Mouse (Mus musculus) thymus, adult 2 months (tissue): ENCODE results near the gene Krt2. TPM values are rescaled to one million over a fixed set of nuclear protein-coding genes. Genes with fewer than 3 reads are reported as not detected.

Experiments used
- DNase-seq: peaks from one replicate; pipeline ENCODE4 v3.0.0; 2021
- H3K27ac ChIP-seq: fragments of 200-500 bp; 2 replicates; pipeline ENCODE4 v1.5.1; 2012; ENCODE audit warnings: low read length, control low read depth; ENCODE audit not compliant: control insufficient read depth, insufficient read depth
- H3K27me3 ChIP-seq: fragments of 200-500 bp; 2 replicates; pipeline ENCODE4 v1.6.1; 2012; ENCODE audit warnings: mild to moderate bottlenecking, low read length, moderate library complexity, mixed read lengths; ENCODE audit not compliant: control insufficient read depth, insufficient read depth
- H3K36me3 ChIP-seq: fragments of 200-500 bp; 2 replicates; pipeline ENCODE4 v1.6.1; 2012; ENCODE audit warnings: mild to moderate bottlenecking, low read length, moderate library complexity; ENCODE audit not compliant: control insufficient read depth, insufficient read depth
- H3K4me1 ChIP-seq: fragments of 200-500 bp; replicated peaks from 2 replicates; pipeline ENCODE4 v1.6.1; 2012; ENCODE audit warnings: low read length; ENCODE audit not compliant: control insufficient read depth, insufficient read depth
- H3K4me3 ChIP-seq: fragments of 200-500 bp; 2 replicates; pipeline ENCODE4 v1.5.1; 2012; ENCODE audit warnings: mild to moderate bottlenecking, low read length, control low read depth, moderate library complexity; ENCODE audit not compliant: control insufficient read depth, insufficient read depth
- CTCF ChIP-seq: fragments of 200-500 bp; IDR thresholded peaks from 2 replicates; pipeline ENCODE4 v1.5.1; 2012; ENCODE audit warnings: mild to moderate bottlenecking, control low read depth, low read length, moderate library complexity, borderline replicate concordance; ENCODE audit not compliant: control insufficient read depth, poor library complexity, insufficient read depth; ENCODE audit errors: extremely low read depth
- POLR2A ChIP-seq: fragments of 200-500 bp; IDR thresholded peaks from 2 replicates; pipeline ENCODE4 v1.6.1; 2012; ENCODE audit warnings: mild to moderate bottlenecking, low read length, control low read depth, moderate library complexity; ENCODE audit not compliant: control insufficient read depth, poor library complexity, insufficient read depth; ENCODE audit errors: extremely low read depth
- WGBS: fragments of 180-500 bp; shearing (Covaris S2); methylation state at CpG from one replicate; pipeline ENCODE4 v1.1.7; 2018; 5-methylcytosine and 5-hydroxymethylcytosine counted together
- polyA plus RNA-seq: library from polyadenylated mRNA; depleted of rRNA; stranded (reverse); fragments of >200 nt; gene quantifications from 2 replicates; pipeline ENCODE4 v1.2.3, GENCODE M21; 2012; rRNA removed

Gene Krt2
- polyA plus RNA-seq, 1 experiment: 0.16 TPM

- Histone ChIP-seq H3K4me3 (no peak within 1 kb of the TSS), H3K36me3 (no peaks in the 10 kb centered on the region), H3K27me3 (no peaks in the 10 kb centered on the region), H3K4me1 (no peaks in the 10 kb centered on the region), H3K27ac (no peak within 1 kb of the TSS)
- no peak for TF ChIP-seq CTCF
- no peak for TF ChIP-seq POLR2A
- WGBS: 93% methylated on average over 18 of the region's 18 CpGs
- DNase-seq: no peak
Measured at GRCm38 (mm10) chr15:101786360-101786759, 31.6 kb downstream of the Krt2 start, which contains the start of gene Krt72. TSS of gene Krt72 (minus strand) at chr15:101786460.

DNA sequence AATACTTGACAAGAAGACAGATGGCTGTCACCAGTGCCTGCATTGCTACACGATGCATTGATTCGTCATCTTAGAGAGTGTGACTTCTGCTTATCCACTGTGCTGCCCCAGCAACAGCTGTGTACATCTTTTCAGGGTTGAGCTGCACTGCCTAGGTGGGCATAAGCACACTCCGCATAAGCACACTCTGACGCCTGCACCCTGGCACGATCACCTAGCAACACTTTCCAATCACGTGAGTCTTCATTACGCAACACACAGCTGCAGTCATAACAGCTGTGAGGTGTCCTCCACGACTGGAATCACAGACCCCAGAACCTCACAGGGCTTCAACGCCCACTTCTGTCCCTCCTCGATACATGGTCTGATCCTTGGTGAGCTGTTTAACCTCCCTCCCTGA, 44.5 kb downstream of the Krt2 start:
- Histone ChIP-seq H3K4me1 (no peaks in the 10 kb centered on the region), H3K27ac (no peak overlapping the region), H3K4me3 (no peak overlapping the region), H3K36me3 (no peaks in the 10 kb centered on the region), H3K27me3 (no peaks in the 10 kb centered on the region)
- DNase-seq: no peak
- TF ChIP-seq POLR2A (no peak), CTCF (no peak)
- WGBS: 59% methylated on average over 10 of the region's 10 CpGs

DNA sequence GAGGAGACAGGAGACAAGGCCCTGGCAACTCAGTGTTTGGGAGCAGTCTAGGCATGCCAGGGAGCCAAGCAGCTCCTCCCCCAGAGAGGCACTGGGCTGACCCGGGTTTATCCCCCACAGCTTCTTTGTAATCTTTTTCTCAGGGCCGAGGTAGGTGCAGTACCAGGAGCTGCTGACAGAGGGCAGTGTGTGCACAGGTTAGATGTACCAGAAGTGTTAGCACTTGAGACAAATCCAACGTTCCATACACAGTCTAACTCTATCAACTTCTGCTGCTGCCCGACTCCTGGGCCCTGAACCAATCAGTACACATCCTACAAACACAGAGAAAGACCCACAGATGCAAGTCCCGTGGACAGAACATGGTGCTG, 45.3 kb downstream of the Krt2 start:
- no peaks in the 10 kb centered on the region for H3K36me3 ChIP-seq
- no peaks in the 10 kb centered on the region for H3K4me1 ChIP-seq
- peak; percentile 72 for DNase-seq
- no peaks in the 10 kb centered on the region for H3K27me3 ChIP-seq
- TF ChIP-seq CTCF (no peak), POLR2A (no peak)
- WGBS: 4% methylated on average over 5 of the region's 5 CpGs
- no peak overlapping the region for H3K27ac ChIP-seq
- H3K4me3 ChIP-seq: no peak overlapping the region

DNA sequence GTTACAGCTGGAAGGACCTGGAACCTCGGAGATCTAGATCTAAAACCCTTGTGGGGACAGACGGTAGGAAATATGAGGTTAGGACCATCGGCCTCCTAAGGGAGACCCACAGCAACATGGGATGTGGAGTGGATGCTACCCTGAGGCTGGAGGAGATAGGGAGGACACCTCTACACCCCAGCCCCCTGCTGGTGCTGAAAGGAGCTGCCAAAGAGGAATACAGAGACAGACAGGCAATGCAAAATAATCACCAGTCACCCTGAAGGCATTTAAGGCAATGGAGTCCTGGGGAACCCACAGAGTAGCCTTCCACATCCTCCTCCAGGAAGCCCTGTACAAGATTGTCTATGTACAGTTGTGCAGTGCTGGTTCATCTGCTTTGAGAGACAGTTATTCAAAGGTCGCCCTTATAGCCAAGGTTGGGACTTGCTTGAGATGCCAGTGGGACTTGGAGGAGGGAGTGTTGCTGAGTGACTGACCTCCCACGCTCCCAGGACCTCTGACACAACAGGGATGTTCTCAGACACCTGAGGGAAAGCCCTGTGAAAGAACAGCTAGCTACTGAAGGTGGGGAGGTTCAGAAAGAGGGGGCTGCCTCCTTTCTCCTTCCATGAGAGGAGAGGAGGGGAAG, 45.8 kb downstream of the Krt2 start:
- Histone ChIP-seq H3K4me3 (no peak overlapping the region), H3K27me3 (no peaks in the 10 kb centered on the region), H3K4me1 (no peaks in the 10 kb centered on the region), H3K36me3 (no peaks in the 10 kb centered on the region), H3K27ac (no peak overlapping the region)
- no peak for DNase-seq
- no peak for TF ChIP-seq POLR2A
- TF ChIP-seq CTCF: no peak
- 68% methylated on average over 5 of the region's 5 CpGs for WGBS

GRCm38 (mm10) chr15:101770226-101770625, 47.7 kb downstream of the Krt2 start:
- no peak for DNase-seq
- WGBS: 48% methylated on average over 8 of the region's 8 CpGs
- Histone ChIP-seq H3K4me1 (no peaks in the 10 kb centered on the region), H3K27me3 (no peaks in the 10 kb centered on the region), H3K27ac (no peak overlapping the region), H3K4me3 (no peak overlapping the region), H3K36me3 (no peaks in the 10 kb centered on the region)
- TF ChIP-seq CTCF (no peak), POLR2A (no peak)

Other genes with a start within 250 kb of the Krt2 start
- 0.49 and 0.82 TPM in 2 replicates for gene Krt75, start 244.3 kb downstream of the Krt2 start, polyA plus RNA-seq
- gene Gm5414, start 190.0 kb downstream of the Krt2 start, polyA plus RNA-seq: not detected in 2 replicates
- gene Gm5478, start 170.8 kb downstream of the Krt2 start, polyA plus RNA-seq: not detected in 2 replicates
- 0.68 and 1.1 TPM in 2 replicates for gene Krt6b, start 137.9 kb downstream of the Krt2 start, polyA plus RNA-seq
- 2.3 and 2.4 TPM in 2 replicates for gene Krt6a, start 123.9 kb downstream of the Krt2 start, polyA plus RNA-seq
- gene Krt5, start 105.3 kb downstream of the Krt2 start, polyA plus RNA-seq: 154 and 184 TPM in 2 replicates
- 1.5 and 2.0 TPM in 2 replicates for gene Krt71, start 75.1 kb downstream of the Krt2 start, polyA plus RNA-seq
- 0.08 and 0.34 TPM in 2 replicates for gene Krt72, start 31.7 kb downstream of the Krt2 start, polyA plus RNA-seq
- gene Krt73, start 15.8 kb downstream of the Krt2 start, polyA plus RNA-seq: 0.56 and 0.61 TPM in 2 replicates
- 1.1 and 1.7 TPM in 2 replicates for gene Krt1, start 32.6 kb upstream of the Krt2 start, polyA plus RNA-seq
- 2.6 and 2.7 TPM in 2 replicates for gene Krt77, start 51.5 kb upstream of the Krt2 start, polyA plus RNA-seq
- gene Krt76, start 74.8 kb upstream of the Krt2 start, polyA plus RNA-seq: 0.93 and 1.3 TPM in 2 replicates
- gene Krt4, start 106.6 kb upstream of the Krt2 start, polyA plus RNA-seq: 1.1 TPM in 2 replicates
- 1.7 and 1.8 TPM in 2 replicates for gene Krt79, start 122.2 kb upstream of the Krt2 start, polyA plus RNA-seq
- gene Krt78, start 136.1 kb upstream of the Krt2 start, polyA plus RNA-seq: 0.82 and 0.94 TPM in 2 replicates
- gene Krt8, start 186.3 kb upstream of the Krt2 start, polyA plus RNA-seq: 220 and 270 TPM in 2 replicates
- gene Krt18, start 210.0 kb upstream of the Krt2 start, polyA plus RNA-seq: 197 and 219 TPM in 2 replicates